8 mouse cellular contexts compared by ENCODE assay signal in genomic region chr15:77970470-77971292, GRCm38 (mm10). TPM values are rescaled to one million over a fixed set of nuclear protein-coding genes. Genes with fewer than 3 reads are reported as not detected.
A peak's percentile ranks its signal among the peaks of the same experiment; 100 is the strongest.
DNase-seq lines count a peak whose midpoint lies in the region; ATAC-seq lines count a peak whose summit lies in the region.

TSS of gene Eif3d (minus strand) at chr15:77970813.

- DNase-seq in adipocyte (ENCODE audit: low spot score) = peak; percentile 95
- peak; percentile 98 for DNase-seq in embryo, embryonic 10 days (ENCODE audit: low spot score)
- DNase-seq in gastrocnemius, postnatal 10 days = peak; percentile 98
- DNase-seq in induced T-regulatory cell, adult 2 months (ENCODE audit: low read depth) = peak; percentile 97
- DNase-seq in left cerebral cortex, adult 9 months (ENCODE audit: low spot score in 2 of 2) = peak; percentile 93 to 99
- peak; percentile 99 for DNase-seq in right cerebral cortex, postnatal 14 days
- DNase-seq in urinary bladder, postnatal 36 days (ENCODE audit: low spot score in 2 of 2) = peak; percentile 95 to 98

- peak; percentile 82 for ATAC-seq in megakaryocyte progenitor cell, adult 5-6 weeks (replicated peaks; ENCODE audit: poor library complexity)

RNA-seq across cellular contexts. Expression of gene Eif3d, which starts in this region (rescaled TPM):
- 10 to 100 TPM; 80.8 to 85.2 TPM for total RNA-seq in gastrocnemius, postnatal 10 days (2021)
- total RNA-seq in megakaryocyte progenitor cell, adult 5-6 weeks (2015) = 184 and 226 TPM in 2 replicates
- 249 and 254 TPM in 2 replicates for total RNA-seq in megakaryocyte progenitor cell, adult 5-6 weeks (2017)

Comparison
In these comparisons a context has a peak if more than half of its experiments do, and no peak if none do; other contexts are left out.
1. Peak in every context shown above with its lines: DNase-seq and ATAC-seq.